Mouse (Mus musculus): ENCODE measurements around the gene Mthfsd. TPM values are rescaled to one million over a fixed set of nuclear protein-coding genes. Genes with fewer than 3 reads are reported as not detected.

The Mthfsd gene
- polyA plus RNA-seq, 1 experiment from 2014 or later = 13.7 TPM

DNA sequence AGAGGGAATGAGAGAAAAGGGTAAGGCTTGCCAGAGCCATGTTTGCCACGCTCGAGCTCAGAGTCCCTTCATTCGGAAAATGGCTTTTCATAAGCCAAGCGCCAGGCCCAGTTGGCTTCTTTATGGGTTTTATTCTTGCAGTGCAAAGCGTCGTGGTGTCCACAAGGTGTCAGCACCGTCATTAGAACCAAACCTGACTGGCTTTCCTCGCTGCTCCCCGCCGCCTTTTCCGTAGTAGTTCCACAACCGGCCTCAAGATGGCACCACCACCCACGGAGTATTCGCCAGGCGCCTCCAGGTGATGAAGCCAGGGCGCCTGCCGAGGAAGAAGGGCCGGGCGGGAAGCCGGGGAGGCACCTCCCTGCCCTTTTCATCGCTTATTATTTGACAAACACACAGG, 5.1 kb upstream of the Mthfsd start:
- TF ChIP-seq EP300 (IDR thresholded peaks at IDR 0.05; ENCODE audit: low read depth) (no peak), CTCF (IDR thresholded peaks at IDR 0.05; ENCODE audit: low read depth) (peak; percentile 98)
- Histone ChIP-seq H3K9ac (replicated peaks) (no peak overlapping the region), H3K27me3 (ENCODE audit: insufficient read depth, low read length) (peaks cover 48% of the 10 kb centered on the region), H3K4me3 (ENCODE audit: low read depth, low read length) (no peak overlapping the region), H3K9me3 (ENCODE audit: low read length) (no peaks in the 10 kb centered on the region), H3K27ac (ENCODE audit: low read depth) (no peak overlapping the region), H3K4me1 (ENCODE audit: insufficient read depth) (peaks cover 6% of the 10 kb centered on the region; the same call in 1 of the 2 replicates), H3K4me2 (ENCODE audit: low read depth, low read length) (no peak overlapping the region), H3K36me3 (replicated peaks; ENCODE audit: insufficient read depth, low read length) (no peaks in the 10 kb centered on the region)
- DNase-seq (peak; percentile 93), ATAC-seq (peak; percentile 71)
- WGBS (ENCODE audit: insufficient replicate concordance) = under 1% methylated on average over 21 of the region's 21 CpGs

DNA sequence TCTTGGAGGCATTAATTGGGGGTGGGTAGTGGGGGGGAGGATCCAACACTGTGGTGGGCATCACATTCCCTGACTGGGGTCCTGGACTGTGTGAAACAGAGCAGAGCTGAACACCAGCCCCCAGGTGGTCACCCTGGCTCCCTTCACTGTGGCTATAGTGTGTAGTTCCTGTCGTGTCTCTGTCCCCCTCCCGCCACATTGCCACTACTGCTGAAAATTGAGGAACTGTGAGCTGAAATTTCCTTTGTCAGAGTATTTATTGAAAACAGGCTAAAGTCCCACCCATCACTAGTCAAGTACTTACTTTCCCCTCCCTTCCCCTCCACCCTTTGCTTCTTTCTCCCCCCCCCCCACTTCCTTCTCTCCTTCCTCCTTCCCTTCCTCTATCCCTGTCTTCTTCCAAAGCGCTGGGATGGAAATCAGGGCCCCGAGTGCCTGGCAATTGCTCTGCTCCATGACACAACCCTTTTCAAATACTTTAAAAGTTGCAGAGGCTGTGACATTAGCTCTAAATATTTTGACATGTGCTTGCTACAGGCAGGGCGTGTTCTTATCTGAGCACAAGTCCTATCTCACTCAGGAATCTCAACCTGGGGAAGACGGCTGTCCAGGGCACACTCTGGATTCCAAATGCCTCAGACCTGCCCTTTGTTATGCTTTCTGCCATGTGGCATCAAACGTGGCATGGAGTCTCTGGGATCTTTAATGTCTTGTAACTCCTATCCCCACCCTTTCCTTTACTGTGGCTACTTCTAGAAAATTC, 3.1 kb upstream of the Mthfsd start:
- Histone ChIP-seq H3K27me3 (ENCODE audit: insufficient read depth, low read length) (peaks cover 29% of the 10 kb centered on the region), H3K9me3 (ENCODE audit: low read length) (no peaks in the 10 kb centered on the region), H3K4me2 (ENCODE audit: low read depth, low read length) (no peak overlapping the region), H3K9ac (replicated peaks) (no peak overlapping the region), H3K27ac (ENCODE audit: low read depth) (no peak overlapping the region), H3K4me3 (ENCODE audit: low read depth, low read length) (no peak overlapping the region), H3K4me1 (ENCODE audit: insufficient read depth) (peaks cover 14% of the 10 kb centered on the region), H3K36me3 (replicated peaks; ENCODE audit: insufficient read depth, low read length) (no peaks in the 10 kb centered on the region)
- 29% methylated on average over 7 of the region's 7 CpGs for WGBS (ENCODE audit: insufficient replicate concordance)
- DNase-seq (no peak), ATAC-seq (no peak)
- TF ChIP-seq CTCF (IDR thresholded peaks at IDR 0.05; ENCODE audit: low read depth) (no peak), EP300 (IDR thresholded peaks at IDR 0.05; ENCODE audit: low read depth) (no peak)

DNA sequence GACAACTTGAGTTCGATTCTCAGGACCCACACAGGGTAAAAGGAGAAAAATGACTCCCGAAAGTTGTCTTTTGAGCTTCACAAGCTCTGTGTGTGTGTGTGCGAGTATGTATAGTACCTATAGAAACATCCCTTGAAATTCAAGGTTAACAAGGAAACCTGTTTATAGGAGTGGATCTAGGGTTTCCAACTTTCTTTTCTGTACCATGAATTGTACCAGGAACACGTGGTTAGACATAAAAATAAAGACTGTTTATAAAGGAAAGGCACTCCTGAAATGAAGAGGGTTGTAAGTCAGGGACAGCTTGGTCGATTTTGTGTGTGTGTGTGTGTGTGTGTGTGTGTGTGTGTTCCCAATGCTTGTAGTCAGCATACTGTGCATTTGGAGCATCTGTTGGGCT, 465 bp upstream of the Mthfsd start:
- Histone ChIP-seq H3K4me1 (ENCODE audit: insufficient read depth) (peaks cover 12% of the 10 kb centered on the region; the same call in 1 of the 2 replicates), H3K36me3 (replicated peaks; ENCODE audit: insufficient read depth, low read length) (peaks cover 6% of the 10 kb centered on the region; the same call in 1 of the 2 replicates), H3K27ac (ENCODE audit: low read depth) (no peak overlapping the region), H3K9me3 (ENCODE audit: low read length) (no peaks in the 10 kb centered on the region), H3K27me3 (ENCODE audit: insufficient read depth, low read length) (peaks cover 3% of the 10 kb centered on the region), H3K4me2 (ENCODE audit: low read depth, low read length) (peak overlapping the region; percentile 88), H3K9ac (replicated peaks) (peak overlapping the region; percentile 54), H3K4me3 (ENCODE audit: low read depth, low read length) (peak overlapping the region; percentile 84)
- ATAC-seq (no peak), DNase-seq (no peak)
- 16% methylated on average over 5 of the region's 5 CpGs for WGBS (ENCODE audit: insufficient replicate concordance)
- TF ChIP-seq CTCF (IDR thresholded peaks at IDR 0.05; ENCODE audit: low read depth) (no peak), EP300 (IDR thresholded peaks at IDR 0.05; ENCODE audit: low read depth) (no peak)

DNA sequence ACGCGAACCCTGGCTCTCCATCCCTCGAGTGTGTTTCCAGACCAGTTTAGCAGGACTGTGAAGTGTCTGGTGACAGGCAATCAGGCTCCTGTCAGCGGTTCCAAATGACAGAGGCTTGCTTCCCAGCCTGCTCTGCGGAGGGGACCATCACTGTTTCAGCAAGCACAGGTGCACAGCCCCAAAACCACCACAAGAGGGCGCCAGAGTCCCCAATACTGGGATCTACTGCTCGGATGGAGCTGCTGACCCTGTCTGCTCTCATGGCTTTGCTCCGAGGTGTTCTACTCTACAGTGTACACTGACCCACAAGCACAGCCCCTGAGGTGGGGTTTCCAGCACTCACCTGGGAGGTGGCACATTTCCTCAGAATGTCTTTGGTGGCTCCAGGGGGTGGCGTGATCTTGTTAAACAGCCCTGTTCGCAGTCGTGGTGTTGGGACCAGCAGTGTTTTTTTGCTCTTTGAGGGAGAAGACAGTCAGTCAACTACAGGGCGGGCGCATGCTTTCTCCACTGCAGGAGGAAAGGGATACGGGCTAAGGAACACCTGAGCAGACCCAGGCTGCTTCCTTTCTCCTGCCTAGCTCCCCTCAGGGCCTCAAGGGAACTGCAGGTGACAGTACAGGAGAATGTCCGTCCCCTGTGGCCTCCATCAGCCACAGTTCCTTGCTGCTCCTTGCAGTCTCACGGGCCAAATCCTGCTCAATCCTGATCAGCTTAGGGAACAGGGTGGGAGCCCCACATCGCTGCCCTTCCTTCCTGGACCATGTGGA, 4.0 kb downstream of the Mthfsd start:
- H3K9me3 ChIP-seq (ENCODE audit: low read length) = no peaks in the 10 kb centered on the region
- DNase-seq = peak; percentile 84
- H3K36me3 ChIP-seq (replicated peaks; ENCODE audit: insufficient read depth, low read length) = peaks cover 30% of the 10 kb centered on the region
- no peak overlapping the region for H3K27ac ChIP-seq (ENCODE audit: low read depth)
- no peak overlapping the region for H3K4me3 ChIP-seq (ENCODE audit: low read depth, low read length)
- WGBS (ENCODE audit: insufficient replicate concordance) = 53% methylated on average over 17 of the region's 17 CpGs
- peaks cover 9% of the 10 kb centered on the region; the same call in 1 of the 2 replicates for H3K4me1 ChIP-seq (ENCODE audit: insufficient read depth)
- no peak for TF ChIP-seq EP300 (IDR thresholded peaks at IDR 0.05; ENCODE audit: low read depth)
- TF ChIP-seq CTCF (IDR thresholded peaks at IDR 0.05; ENCODE audit: low read depth) = peak; percentile 98
- H3K4me2 ChIP-seq (ENCODE audit: low read depth, low read length) = no peak overlapping the region
- no peaks in the 10 kb centered on the region for H3K27me3 ChIP-seq (ENCODE audit: insufficient read depth, low read length)
- no peak overlapping the region for H3K9ac ChIP-seq (replicated peaks)
- peak; percentile 20; the same call in 1 of the 2 replicates for ATAC-seq

DNA sequence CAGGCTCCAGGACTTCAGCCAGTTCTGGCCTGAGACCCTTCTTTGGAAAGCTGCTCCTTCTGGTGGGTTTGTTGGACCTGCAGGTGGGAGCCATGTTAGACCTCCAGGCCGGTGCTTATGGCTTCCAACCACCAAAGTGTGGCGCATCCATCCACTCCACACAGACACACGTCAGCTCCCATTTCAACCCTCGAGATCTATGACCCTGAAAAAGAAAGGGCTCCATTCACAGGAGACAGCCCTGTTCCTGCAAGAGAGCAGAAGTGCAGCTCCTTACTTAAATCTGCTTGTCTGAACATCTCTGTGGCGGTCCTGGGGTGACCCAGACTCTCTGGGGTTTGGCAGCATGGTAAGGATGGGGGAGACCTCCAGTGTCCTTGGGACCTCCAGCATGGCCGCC, 14.7 kb downstream of the Mthfsd start:
- H3K4me3 ChIP-seq (ENCODE audit: low read depth, low read length) = no peak overlapping the region
- 54% methylated on average over 6 of the region's 6 CpGs for WGBS (ENCODE audit: insufficient replicate concordance)
- no peak overlapping the region for H3K4me2 ChIP-seq (ENCODE audit: low read depth, low read length)
- DNase-seq (no peak), ATAC-seq (no peak)
- no peak for TF ChIP-seq EP300 (IDR thresholded peaks at IDR 0.05; ENCODE audit: low read depth)
- no peak for TF ChIP-seq CTCF (IDR thresholded peaks at IDR 0.05; ENCODE audit: low read depth)
- H3K9me3 ChIP-seq (ENCODE audit: low read length) = no peaks in the 10 kb centered on the region
- 0 out of 2 replicates have a peak, but pooled peaks cover 6% of the 10 kb centered on the region for H3K36me3 ChIP-seq (replicated peaks; ENCODE audit: insufficient read depth, low read length)
- H3K4me1 ChIP-seq (ENCODE audit: insufficient read depth) = no peaks in the 10 kb centered on the region
- no peak overlapping the region for H3K9ac ChIP-seq (replicated peaks)
- H3K27ac ChIP-seq (ENCODE audit: low read depth) = no peak overlapping the region
- peaks cover 54% of the 10 kb centered on the region for H3K27me3 ChIP-seq (ENCODE audit: insufficient read depth, low read length)

DNA sequence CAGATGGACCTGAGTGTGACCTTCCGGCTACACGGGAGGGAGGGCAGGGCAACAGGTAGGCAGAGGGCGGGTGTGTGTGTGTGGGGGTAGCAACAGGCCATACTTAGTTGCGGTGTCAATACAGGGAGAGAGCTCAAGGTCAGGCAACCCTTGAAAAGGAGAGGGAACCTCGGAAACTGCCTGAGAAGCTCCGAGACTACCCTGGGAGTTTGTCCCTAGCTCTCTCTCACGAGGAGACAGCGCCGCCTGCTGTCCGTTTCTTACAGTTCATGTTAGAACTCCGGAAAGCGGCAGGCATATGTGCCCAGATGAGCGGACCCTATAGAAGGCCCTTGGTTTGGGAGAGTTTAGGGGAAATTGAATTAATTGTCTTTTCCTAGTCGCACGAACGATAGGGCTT, 15.6 kb downstream of the Mthfsd start:
- Histone ChIP-seq H3K9ac (replicated peaks) (no peak overlapping the region), H3K4me1 (ENCODE audit: insufficient read depth) (no peaks in the 10 kb centered on the region), H3K27me3 (ENCODE audit: insufficient read depth, low read length) (peaks cover 62% of the 10 kb centered on the region), H3K4me3 (ENCODE audit: low read depth, low read length) (no peak overlapping the region), H3K9me3 (ENCODE audit: low read length) (no peaks in the 10 kb centered on the region), H3K4me2 (ENCODE audit: low read depth, low read length) (no peak overlapping the region), H3K36me3 (replicated peaks; ENCODE audit: insufficient read depth, low read length) (0 out of 2 replicates have a peak, but pooled peaks cover 3% of the 10 kb centered on the region), H3K27ac (ENCODE audit: low read depth) (no peak overlapping the region)
- ATAC-seq (peak; percentile 62), DNase-seq (peak; percentile 87)
- WGBS (ENCODE audit: insufficient replicate concordance) = under 1% methylated on average over 16 of the region's 16 CpGs
- TF ChIP-seq CTCF (IDR thresholded peaks at IDR 0.05; ENCODE audit: low read depth) (peak; percentile 91), EP300 (IDR thresholded peaks at IDR 0.05; ENCODE audit: low read depth) (no peak)

All from liver, postnatal 0 days (tissue).